Mouse (Mus musculus): ENCODE measurements around the gene Gm20518.

GRCm38 (mm10) chr16:17933594-17934444, 42.3 kb upstream of the Gm20518 start:
- TF ChIP-seq CTCF (IDR thresholded peaks at IDR 0.05; ENCODE audit: borderline replicate concordance, extremely low read depth, insufficient read depth, insufficient read length) (no peak), POLR2A (IDR thresholded peaks at IDR 0.05; ENCODE audit: borderline replicate concordance, extremely low read depth, insufficient read depth, insufficient read length, poor library complexity, severe bottlenecking) (no peak)
